Mouse (Mus musculus) embryo, embryonic 9.5 days (tissue): Measurements from ENCODE around the gene Slc18a2.

Experiments
- DNase-seq: peaks from one replicate; pipeline ENCODE4 v3.0.0-alpha.2; 2017; ENCODE audit errors: extremely low spot score

Gene Slc18a2

GRCm38 (mm10) chr19:59260718-59261442 lies at the start of gene Slc18a2:
TSS of gene Slc18a2 (plus strand) at chr19:59260896.
- DNase-seq, result peak; percentile 65

GRCm38 (mm10) chr19:59216891-59217290 lies 43.8 kb upstream of the Slc18a2 start:
- no peak for DNase-seq

- DNase-seq, result no peak
These were observed 41.7 kb upstream of the Slc18a2 start, which contains the start of gene Kcnk18 for GRCm38 (mm10) chr19:59218991-59219390. TSS of gene Kcnk18 (plus strand) at chr19:59219214.

- no peak for DNase-seq
These were observed 39.6 kb upstream of the Slc18a2 start for GRCm38 (mm10) chr19:59221131-59221530.

- no peak for DNase-seq
These were observed 32.3 kb upstream of the Slc18a2 start for GRCm38 (mm10) chr19:59228376-59228775.

- no peak for DNase-seq
These were observed 27.9 kb upstream of the Slc18a2 start for GRCm38 (mm10) chr19:59232786-59233185.

- no peak for DNase-seq
These were observed 25.7 kb upstream of the Slc18a2 start for GRCm38 (mm10) chr19:59235001-59235400.

- DNase-seq, result no peak
These were observed 24.6 kb upstream of the Slc18a2 start for GRCm38 (mm10) chr19:59236046-59236445.

- DNase-seq, result no peak
These were observed 22.1 kb upstream of the Slc18a2 start for GRCm38 (mm10) chr19:59238630-59239029.

GRCm38 (mm10) chr19:59239124-59239817 lies 21.4 kb upstream of the Slc18a2 start:
- DNase-seq, result peak; percentile 84

GRCm38 (mm10) chr19:59241987-59242386 lies 18.7 kb upstream of the Slc18a2 start:
- DNase-seq, result no peak

- DNase-seq, result no peak
These were observed 17.6 kb upstream of the Slc18a2 start for GRCm38 (mm10) chr19:59243057-59243456.

GRCm38 (mm10) chr19:59248144-59248543 lies 12.6 kb upstream of the Slc18a2 start:
- DNase-seq, result no peak

- no peak for DNase-seq
These were observed 12.0 kb upstream of the Slc18a2 start for GRCm38 (mm10) chr19:59248553-59249286.

- no peak for DNase-seq
These were observed 8.0 kb upstream of the Slc18a2 start for GRCm38 (mm10) chr19:59252651-59253050.

- DNase-seq, result no peak
These were observed 1.1 kb upstream of the Slc18a2 start for GRCm38 (mm10) chr19:59259633-59260032.

GRCm38 (mm10) chr19:59261604-59262003 lies 908 bp downstream of the Slc18a2 start:
- DNase-seq, result peak; percentile 20

GRCm38 (mm10) chr19:59263171-59263570 lies 2.5 kb downstream of the Slc18a2 start:
- DNase-seq, result no peak

GRCm38 (mm10) chr19:59264838-59265532 lies 4.3 kb downstream of the Slc18a2 start:
- DNase-seq, result no peak

GRCm38 (mm10) chr19:59265907-59266306 lies 5.2 kb downstream of the Slc18a2 start:
- DNase-seq, result no peak

GRCm38 (mm10) chr19:59267417-59267963 lies 6.8 kb downstream of the Slc18a2 start:
- DNase-seq, result peak; percentile 51

GRCm38 (mm10) chr19:59273190-59273589 lies 12.5 kb downstream of the Slc18a2 start:
- no peak for DNase-seq
